Mouse (Mus musculus): ENCODE results near the gene Apoh.

Gene Apoh

GRCm38 (mm10) chr11:108426086-108426485, 82.9 kb downstream of the Apoh start:
- DNase-seq (ENCODE audit: low read depth, low spot score) = no peak
- Histone ChIP-seq H3K36me3 (ENCODE audit: control insufficient read depth, insufficient read depth, low read length, poor library complexity, severe bottlenecking) (no peaks in the 10 kb centered on the region), H3K27me3 (ENCODE audit: control insufficient read depth, insufficient read depth, low read length, poor library complexity, severe bottlenecking) (peaks cover 2% of the 10 kb centered on the region)

- no peak for DNase-seq (ENCODE audit: low read depth, low spot score)
- Histone ChIP-seq H3K36me3 (ENCODE audit: control insufficient read depth, insufficient read depth, low read length, poor library complexity, severe bottlenecking) (no peaks in the 10 kb centered on the region), H3K27me3 (ENCODE audit: control insufficient read depth, insufficient read depth, low read length, poor library complexity, severe bottlenecking) (peaks cover 2% of the 10 kb centered on the region)
Observed at GRCm38 (mm10) chr11:108427191-108427590, 84.0 kb downstream of the Apoh start.

- Histone ChIP-seq H3K36me3 (ENCODE audit: control insufficient read depth, insufficient read depth, low read length, poor library complexity, severe bottlenecking) (no peaks in the 10 kb centered on the region), H3K27me3 (ENCODE audit: control insufficient read depth, insufficient read depth, low read length, poor library complexity, severe bottlenecking) (no peaks in the 10 kb centered on the region; the same call in 1 of the 2 replicates)
Observed at GRCm38 (mm10) chr11:108429076-108429475, 85.9 kb downstream of the Apoh start.

GRCm38 (mm10) chr11:108443893-108444563, 100.9 kb downstream of the Apoh start:
- H3K27me3 ChIP-seq (ENCODE audit: control insufficient read depth, insufficient read depth, low read length, poor library complexity, severe bottlenecking) = no peaks in the 10 kb centered on the region
- H3K36me3 ChIP-seq (ENCODE audit: control insufficient read depth, insufficient read depth, low read length, poor library complexity, severe bottlenecking) = no peaks in the 10 kb centered on the region
- DNase-seq (ENCODE audit: low read depth, low spot score) = no peak

More at GRCm38 (mm10) chr11:108429076-108429475, 85.9 kb downstream of the Apoh start:
- no peak for DNase-seq (ENCODE audit: low read depth, low spot score)

GRCm38 (mm10) chr11:108447148-108447547, 104.0 kb downstream of the Apoh start:
- Histone ChIP-seq H3K27me3 (ENCODE audit: control insufficient read depth, insufficient read depth, low read length, poor library complexity, severe bottlenecking) (no peaks in the 10 kb centered on the region), H3K36me3 (ENCODE audit: control insufficient read depth, insufficient read depth, low read length, poor library complexity, severe bottlenecking) (no peaks in the 10 kb centered on the region)
- DNase-seq (ENCODE audit: low read depth, low spot score) = no peak

- H3K27me3 ChIP-seq (ENCODE audit: control insufficient read depth, insufficient read depth, low read length, poor library complexity, severe bottlenecking) = no peaks in the 10 kb centered on the region
- H3K36me3 ChIP-seq (ENCODE audit: control insufficient read depth, insufficient read depth, low read length, poor library complexity, severe bottlenecking) = no peaks in the 10 kb centered on the region
- peak; percentile 67 for DNase-seq (ENCODE audit: low read depth, low spot score)
Observed at GRCm38 (mm10) chr11:108449811-108450210, 106.7 kb downstream of the Apoh start.

GRCm38 (mm10) chr11:108459599-108459998, 116.4 kb downstream of the Apoh start:
- DNase-seq (ENCODE audit: low read depth, low spot score) = no peak
- H3K36me3 ChIP-seq (ENCODE audit: control insufficient read depth, insufficient read depth, low read length, poor library complexity, severe bottlenecking) = no peaks in the 10 kb centered on the region
- no peaks in the 10 kb centered on the region for H3K27me3 ChIP-seq (ENCODE audit: control insufficient read depth, insufficient read depth, low read length, poor library complexity, severe bottlenecking)
